Mouse (Mus musculus) cerebellum, postnatal 4 days (tissue): ENCODE measurements around the gene Ppp2r5c.

Source experiments
- DNase-seq, 2 experiments: peaks; one replicate each; pipeline ENCODE4 v3.0.0; 2022; ENCODE audit warnings: low spot score in 2 of 2, mixed read lengths in 1 of 2

Ppp2r5c gene

GRCm38 (mm10) chr12:110442238-110442637 lies 4.7 kb upstream of the Ppp2r5c start:
- no peak for DNase-seq

- DNase-seq = no peak
These were observed 2.4 kb upstream of the Ppp2r5c start for GRCm38 (mm10) chr12:110444530-110444929.

- no peak for DNase-seq
These were observed 1.1 kb upstream of the Ppp2r5c start for GRCm38 (mm10) chr12:110445775-110446174.

- DNase-seq = peak in 1 of 2 experiments; percentile 52
These were observed 386 bp downstream of the Ppp2r5c start for GRCm38 (mm10) chr12:110447306-110447705.

GRCm38 (mm10) chr12:110448767-110449166 lies 1.8 kb downstream of the Ppp2r5c start:
- DNase-seq = no peak

- peak in 1 of 2 experiments; percentile 66 for DNase-seq
These were observed 7.3 kb downstream of the Ppp2r5c start for GRCm38 (mm10) chr12:110454223-110454622.

- no peak for DNase-seq
These were observed 9.1 kb downstream of the Ppp2r5c start for GRCm38 (mm10) chr12:110456024-110456423.

GRCm38 (mm10) chr12:110458667-110459066 lies 11.7 kb downstream of the Ppp2r5c start:
- no peak for DNase-seq

GRCm38 (mm10) chr12:110460418-110461300 lies 13.7 kb downstream of the Ppp2r5c start:
- DNase-seq = peak in 1 of 2 experiments; percentile 44

- no peak for DNase-seq
These were observed 16.8 kb downstream of the Ppp2r5c start for GRCm38 (mm10) chr12:110463711-110464110.

GRCm38 (mm10) chr12:110471426-110471825 lies 24.5 kb downstream of the Ppp2r5c start:
- DNase-seq = no peak

GRCm38 (mm10) chr12:110472247-110472646 lies 25.3 kb downstream of the Ppp2r5c start:
- DNase-seq = no peak

- DNase-seq = no peak
These were observed 27.6 kb downstream of the Ppp2r5c start for GRCm38 (mm10) chr12:110474497-110474896.

GRCm38 (mm10) chr12:110476561-110476960 lies 29.6 kb downstream of the Ppp2r5c start:
- DNase-seq = no peak

- DNase-seq = no peak
These were observed 31.0 kb downstream of the Ppp2r5c start for GRCm38 (mm10) chr12:110477906-110478305.

- no peak for DNase-seq
These were observed 31.7 kb downstream of the Ppp2r5c start for GRCm38 (mm10) chr12:110478601-110479008.

GRCm38 (mm10) chr12:110479268-110479667 lies 32.3 kb downstream of the Ppp2r5c start:
- DNase-seq = no peak

GRCm38 (mm10) chr12:110480701-110481100 lies 33.8 kb downstream of the Ppp2r5c start:
- no peak for DNase-seq

GRCm38 (mm10) chr12:110483761-110484160 lies 36.8 kb downstream of the Ppp2r5c start:
- no peak for DNase-seq

- DNase-seq = no peak
These were observed 38.1 kb downstream of the Ppp2r5c start for GRCm38 (mm10) chr12:110484824-110485584.

GRCm38 (mm10) chr12:110485585-110486331 lies 38.8 kb downstream of the Ppp2r5c start:
- peak; percentile 37 to 64 for DNase-seq

GRCm38 (mm10) chr12:110486852-110487251 lies 39.9 kb downstream of the Ppp2r5c start:
- no peak for DNase-seq
